Mouse (Mus musculus) pancreas, adult 10 weeks (tissue): ENCODE data around the gene Fbxw27. TPM values are rescaled to one million over a fixed set of nuclear protein-coding genes. Genes with fewer than 3 reads are reported as not detected.

ENCODE experiments used
- polyA plus RNA-seq: library from polyadenylated mRNA; stranded (reverse); fragments of 350-450 nt; fragmentation: Illumina TruSeq; extraction: RNeasy Lipid Tissue Mini Kit (QIAGEN cat#74804); gene quantifications from one replicate; pipeline ENCODE4 v1.2.3, GENCODE M21; 2015; ENCODE audit warnings: low read depth, low replicate concordance; ENCODE audit not compliant: insufficient read depth

Gene Fbxw27
- not detected for polyA plus RNA-seq

DNA sequence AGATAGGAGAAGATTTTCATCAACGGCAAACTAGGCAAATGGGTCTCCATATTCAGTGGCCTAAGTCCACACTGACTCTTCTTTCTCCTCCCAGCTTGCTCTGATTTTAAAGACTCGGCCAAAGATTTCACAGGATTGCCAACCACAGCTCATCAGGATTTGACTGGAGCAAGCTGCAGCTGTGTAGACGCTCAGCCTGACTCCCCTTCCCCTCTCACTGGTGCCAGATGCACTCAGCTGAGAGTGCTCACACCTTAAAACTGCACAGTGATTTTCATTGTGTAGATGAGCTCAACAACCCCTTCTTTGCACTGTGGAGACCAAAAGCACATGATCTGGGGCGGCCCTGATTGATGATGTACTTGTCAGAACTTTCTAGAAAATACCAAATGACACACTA, at the start of gene Fbxw27:
Fbxw27 (minus strand) TSS at position 101 of the 400 bp plus-strand sequence.

DNA sequence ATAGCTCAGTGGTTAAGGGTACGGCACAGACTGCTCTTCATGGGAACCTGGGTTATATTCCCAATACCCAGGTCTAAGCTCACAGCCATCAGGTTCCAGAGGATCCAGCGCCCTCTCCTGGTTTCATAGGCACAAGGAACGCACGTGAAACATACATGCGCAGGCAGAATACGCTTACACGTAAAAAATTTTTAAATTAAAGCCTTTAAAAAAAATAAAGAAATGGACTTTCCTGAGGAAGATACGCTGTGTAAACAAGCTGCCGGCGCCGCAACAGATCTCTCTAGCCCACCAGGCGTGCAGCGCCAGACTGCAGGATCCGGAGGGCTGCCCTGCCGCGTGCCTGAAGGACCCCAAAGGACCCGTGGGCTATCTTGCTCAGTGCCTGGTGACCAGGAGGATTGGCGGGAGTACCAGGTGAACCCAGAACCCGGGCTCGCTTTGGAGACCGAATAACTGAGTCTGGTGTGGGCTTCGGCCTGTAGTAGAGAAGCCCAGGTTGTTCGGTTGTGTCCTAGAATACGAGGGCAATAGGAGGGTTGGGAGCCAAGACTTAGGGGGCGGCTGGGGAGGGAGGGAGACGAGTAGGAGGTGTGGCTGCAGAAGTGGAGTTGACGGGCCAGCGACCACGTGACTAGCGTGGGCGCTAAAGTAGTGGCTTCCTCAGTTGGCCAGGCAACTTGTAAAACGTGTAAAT, 42.1 kb upstream of the Fbxw27 start, which contains the start of gene Nme6:
Nme6 (plus strand) TSS at position 359 of the 697 bp plus-strand sequence.

DNA sequence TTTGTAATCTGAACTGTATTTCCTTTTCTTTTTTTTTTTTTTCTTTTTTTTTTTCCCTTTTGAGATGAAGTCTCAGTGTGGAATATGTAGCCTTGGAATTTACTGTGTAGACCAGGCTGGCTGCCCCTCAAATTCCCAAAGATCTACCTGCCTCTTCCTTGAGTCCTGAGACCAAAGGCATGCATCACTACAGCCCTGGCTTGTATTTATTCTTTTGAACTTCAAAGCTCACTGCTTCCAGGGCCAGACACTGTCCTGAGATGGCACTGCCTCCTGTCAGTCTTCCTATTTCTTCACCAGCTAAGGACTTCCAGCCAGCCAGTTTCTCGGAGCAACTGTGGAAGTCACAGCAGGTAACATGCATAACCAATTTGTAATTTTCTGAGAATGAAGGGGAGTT, 21.5 kb upstream of the Fbxw27 start, which contains the start of gene Spink8:
Spink8 (plus strand) TSS at position 301 of the 400 bp plus-strand sequence.

DNA sequence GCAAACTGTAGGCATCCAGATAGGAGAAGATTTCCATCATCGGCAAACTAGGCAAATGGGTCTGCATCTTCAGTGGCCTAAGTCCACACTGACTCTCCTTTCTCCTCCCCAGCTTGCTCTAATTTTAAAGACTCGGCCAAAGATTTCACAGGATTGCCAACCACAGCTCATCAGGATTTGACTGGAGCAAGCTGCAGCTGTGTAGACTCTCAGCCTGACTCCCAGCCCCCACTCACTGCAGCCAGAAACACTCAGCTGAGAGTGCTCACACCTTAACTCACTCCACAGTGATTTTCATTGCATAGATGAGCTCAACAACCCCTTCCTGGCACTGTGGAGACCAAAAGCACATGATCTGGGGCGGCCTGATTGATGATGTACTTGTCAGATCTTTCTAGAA, 44.5 kb downstream of the Fbxw27 start, which contains the start of gene Fbxw26:
Fbxw26 (minus strand) TSS at position 101 of the 400 bp plus-strand sequence.

Other genes with a start within 250 kb of the Fbxw27 start
- not detected for gene Fbxw15, start 222.4 kb downstream of the Fbxw27 start, polyA plus RNA-seq
- not detected for gene Fbxw24, start 164.6 kb downstream of the Fbxw27 start, polyA plus RNA-seq
- not detected for gene Fbxw25, start 126.0 kb downstream of the Fbxw27 start, polyA plus RNA-seq
- not detected for gene Fbxw18, start 88.0 kb downstream of the Fbxw27 start, polyA plus RNA-seq
- gene Fbxw26, start 44.6 kb downstream of the Fbxw27 start, polyA plus RNA-seq = not detected
- not detected for gene Spink8, start 21.6 kb upstream of the Fbxw27 start, polyA plus RNA-seq
- 7.8 TPM for gene Nme6, start 42.1 kb upstream of the Fbxw27 start, polyA plus RNA-seq
- gene Camp, start 58.9 kb upstream of the Fbxw27 start, polyA plus RNA-seq = not detected
- gene Cdc25a, start 84.9 kb upstream of the Fbxw27 start, polyA plus RNA-seq = 6.5 TPM
- 29.0 TPM for gene Map4, start 140.8 kb upstream of the Fbxw27 start, polyA plus RNA-seq